Mouse (Mus musculus) midbrain, embryonic 15.5 days (tissue): ENCODE results near the gene Tinagl1. TPM values are rescaled to one million over a fixed set of nuclear protein-coding genes. Genes with fewer than 3 reads are reported as not detected.

ENCODE experiments used
- ATAC-seq: fragments of 200-750 bp; cut with Nextera tagmentation; replicated peaks from 2 replicates; pipeline ENCODE4 v1.8.0; 2017; ENCODE audit warnings: moderate TSS enrichment
- H3K27ac ChIP-seq: fragments of 300-500 bp; sonication (generic); 2 replicates; pipeline ENCODE4 v1.5.1; 2015; ENCODE audit warnings: mild to moderate bottlenecking, inconsistent platforms
- H3K27me3 ChIP-seq: fragments of 300-500 bp; sonication (generic); replicated peaks from 2 replicates; pipeline ENCODE4 v1.6.1; 2015; ENCODE audit warnings: inconsistent platforms
- H3K36me3 ChIP-seq: fragments of 300-500 bp; sonication (generic); replicated peaks from 2 replicates; pipeline ENCODE4 v1.6.1; 2015; ENCODE audit warnings: inconsistent platforms
- H3K4me1 ChIP-seq: fragments of 300-500 bp; sonication (generic); 2 replicates; pipeline ENCODE4 v1.6.1; 2015; ENCODE audit warnings: inconsistent platforms
- H3K4me2 ChIP-seq: fragments of 300-500 bp; sonication (generic); 2 replicates; pipeline ENCODE4 v1.6.1; 2015; ENCODE audit warnings: inconsistent platforms, mild to moderate bottlenecking, moderate library complexity
- H3K4me3 ChIP-seq: fragments of 300-500 bp; sonication (generic); 2 replicates; pipeline ENCODE4 v1.5.1; 2015; ENCODE audit warnings: mild to moderate bottlenecking, inconsistent platforms
- H3K9ac ChIP-seq: fragments of 300-500 bp; sonication (generic); 2 replicates; pipeline ENCODE4 v1.6.1; 2015; ENCODE audit warnings: mild to moderate bottlenecking, inconsistent platforms
- H3K9me3 ChIP-seq: fragments of 300-500 bp; sonication (generic); 2 replicates; pipeline ENCODE4 v1.6.1; 2016; ENCODE audit warnings: inconsistent platforms
- WGBS: fragments of 180-500 bp; shearing (Covaris S2); methylation state at CpG from one replicate; pipeline ENCODE4 v1.1.7; 2015; ENCODE audit warnings: mixed read lengths; 5-methylcytosine and 5-hydroxymethylcytosine counted together
- polyA plus RNA-seq: library from polyadenylated mRNA; unstranded; fragments of >200 nt; fragmentation: Nextera tagmentation; extraction: Ambion mirVana; gene quantifications from 2 replicates; pipeline ENCODE4 v1.2.1, GENCODE M21; 2015

Gene Tinagl1
- polyA plus RNA-seq, 1 experiment from 2014 or later = 5.1 TPM

- H3K36me3 ChIP-seq = no peaks in the 10 kb centered on the region
- WGBS = 51% methylated on average over 9 of the region's 9 CpGs
- H3K9me3 ChIP-seq = no peaks in the 10 kb centered on the region
- no peak for ATAC-seq
- peaks cover 8% of the 10 kb centered on the region; the same call in 1 of the 2 replicates for H3K4me1 ChIP-seq
- no peak overlapping the region for H3K4me3 ChIP-seq
- H3K27ac ChIP-seq = 0 out of 2 replicates have a peak overlapping the region, but pooled peaks have one; percentile 42
- H3K9ac ChIP-seq = no peak overlapping the region
- H3K27me3 ChIP-seq = no peaks in the 10 kb centered on the region; the same call in 1 of the 2 replicates
- H3K4me2 ChIP-seq = no peak overlapping the region
Measured at GRCm38 (mm10) chr4:130192266-130192665, 17.3 kb upstream of the Tinagl1 start.

GRCm38 (mm10) chr4:130189606-130190005, 14.7 kb upstream of the Tinagl1 start:
- ATAC-seq = no peak; the same call in 1 of the 2 replicates
- WGBS = 72% methylated on average over 7 of the region's 7 CpGs

GRCm38 (mm10) chr4:130188806-130189297, 13.9 kb upstream of the Tinagl1 start:
- Histone ChIP-seq H3K4me2 (peak overlapping the region; percentile 37), H3K9ac (no peak overlapping the region), H3K4me3 (0 out of 2 replicates have a peak overlapping the region, but pooled peaks have one; percentile 11), H3K27ac (no peak overlapping the region), H3K27me3 (peaks cover 3% of the 10 kb centered on the region; the same call in 1 of the 2 replicates), H3K4me1 (peaks cover 8% of the 10 kb centered on the region; the same call in 1 of the 2 replicates), H3K9me3 (no peaks in the 10 kb centered on the region), H3K36me3 (no peaks in the 10 kb centered on the region)
- 1% methylated on average over 13 of the region's 13 CpGs for WGBS
- peak; percentile 67 for ATAC-seq

More at GRCm38 (mm10) chr4:130189606-130190005, 14.7 kb upstream of the Tinagl1 start:
- Histone ChIP-seq H3K27me3 (peaks cover 3% of the 10 kb centered on the region; the same call in 1 of the 2 replicates), H3K4me3 (no peak overlapping the region), H3K9me3 (no peaks in the 10 kb centered on the region), H3K9ac (no peak overlapping the region), H3K4me1 (peaks cover 8% of the 10 kb centered on the region; the same call in 1 of the 2 replicates), H3K27ac (no peak overlapping the region), H3K4me2 (no peak overlapping the region), H3K36me3 (no peaks in the 10 kb centered on the region)

- ATAC-seq = no peak
- no peak overlapping the region for H3K4me2 ChIP-seq
- no peak overlapping the region for H3K4me3 ChIP-seq
- no peaks in the 10 kb centered on the region for H3K9me3 ChIP-seq
- peaks cover 4% of the 10 kb centered on the region; the same call in 1 of the 2 replicates for H3K4me1 ChIP-seq
- H3K36me3 ChIP-seq = no peaks in the 10 kb centered on the region
- H3K9ac ChIP-seq = no peak overlapping the region
- no peak overlapping the region for H3K27ac ChIP-seq
- 0 out of 2 replicates have a peak, but pooled peaks cover 3% of the 10 kb centered on the region for H3K27me3 ChIP-seq
- WGBS = 79% methylated on average over 12 of the region's 12 CpGs
Measured at GRCm38 (mm10) chr4:130186891-130187290, 12.0 kb upstream of the Tinagl1 start.

- Histone ChIP-seq H3K36me3 (no peaks in the 10 kb centered on the region), H3K9me3 (no peaks in the 10 kb centered on the region), H3K4me3 (no peak overlapping the region), H3K27me3 (0 out of 2 replicates have a peak, but pooled peaks cover 3% of the 10 kb centered on the region), H3K27ac (no peak overlapping the region), H3K9ac (no peak overlapping the region), H3K4me2 (no peak overlapping the region), H3K4me1 (peaks cover 4% of the 10 kb centered on the region; the same call in 1 of the 2 replicates)
- 79% methylated on average over 9 of the region's 9 CpGs for WGBS
- no peak for ATAC-seq
Measured at GRCm38 (mm10) chr4:130186450-130186849, 11.5 kb upstream of the Tinagl1 start.

GRCm38 (mm10) chr4:130183879-130184278, 9.0 kb upstream of the Tinagl1 start:
- no peaks in the 10 kb centered on the region for H3K36me3 ChIP-seq
- H3K9me3 ChIP-seq = no peaks in the 10 kb centered on the region
- no peak overlapping the region for H3K4me2 ChIP-seq
- 0 out of 2 replicates have a peak, but pooled peaks cover 3% of the 10 kb centered on the region for H3K27me3 ChIP-seq
- peaks cover 4% of the 10 kb centered on the region; the same call in 1 of the 2 replicates for H3K4me1 ChIP-seq
- H3K9ac ChIP-seq = no peak overlapping the region
- no peak overlapping the region for H3K27ac ChIP-seq
- H3K4me3 ChIP-seq = no peak overlapping the region
- ATAC-seq = no peak
- 91% methylated on average over 5 of the region's 5 CpGs for WGBS

- no peaks in the 10 kb centered on the region for H3K4me1 ChIP-seq
- ATAC-seq = no peak
- 70% methylated on average over 13 of the region's 13 CpGs for WGBS
Measured at GRCm38 (mm10) chr4:130183023-130183422, 8.1 kb upstream of the Tinagl1 start.

GRCm38 (mm10) chr4:130181886-130182285, 7.0 kb upstream of the Tinagl1 start:
- Histone ChIP-seq H3K27me3 (0 out of 2 replicates have a peak, but pooled peaks cover 3% of the 10 kb centered on the region), H3K4me2 (no peak overlapping the region), H3K4me3 (no peak overlapping the region), H3K9me3 (no peaks in the 10 kb centered on the region), H3K9ac (no peak overlapping the region), H3K36me3 (no peaks in the 10 kb centered on the region), H3K4me1 (no peaks in the 10 kb centered on the region), H3K27ac (no peak overlapping the region)
- no peak for ATAC-seq
- WGBS = 77% methylated on average over 4 of the region's 4 CpGs

More at GRCm38 (mm10) chr4:130183023-130183422, 8.1 kb upstream of the Tinagl1 start:
- no peaks in the 10 kb centered on the region for H3K9me3 ChIP-seq
- no peak overlapping the region for H3K9ac ChIP-seq
- no peak overlapping the region for H3K27ac ChIP-seq
- H3K27me3 ChIP-seq = 0 out of 2 replicates have a peak, but pooled peaks cover 3% of the 10 kb centered on the region
- no peak overlapping the region for H3K4me3 ChIP-seq
- no peaks in the 10 kb centered on the region for H3K36me3 ChIP-seq
- H3K4me2 ChIP-seq = no peak overlapping the region

- Histone ChIP-seq H3K9me3 (no peaks in the 10 kb centered on the region), H3K4me2 (no peak overlapping the region), H3K36me3 (no peaks in the 10 kb centered on the region), H3K4me3 (no peak overlapping the region), H3K27ac (no peak overlapping the region), H3K27me3 (no peaks in the 10 kb centered on the region), H3K4me1 (no peaks in the 10 kb centered on the region), H3K9ac (no peak overlapping the region)
- 64% methylated on average over 7 of the region's 7 CpGs for WGBS
- no peak for ATAC-seq
Measured at GRCm38 (mm10) chr4:130180909-130181602, 6.1 kb upstream of the Tinagl1 start.

- Histone ChIP-seq H3K36me3 (no peaks in the 10 kb centered on the region), H3K4me2 (no peak overlapping the region), H3K9ac (no peak overlapping the region), H3K4me3 (no peak overlapping the region), H3K4me1 (peaks cover 8% of the 10 kb centered on the region; the same call in 1 of the 2 replicates), H3K27ac (no peak overlapping the region), H3K9me3 (no peaks in the 10 kb centered on the region), H3K27me3 (peaks cover 6% of the 10 kb centered on the region)
- 81% methylated on average over 3 of the region's 3 CpGs for WGBS
- ATAC-seq = no peak
Measured at GRCm38 (mm10) chr4:130179876-130180275, 5.0 kb upstream of the Tinagl1 start.

GRCm38 (mm10) chr4:130177536-130177935, 2.6 kb upstream of the Tinagl1 start:
- H3K4me1 ChIP-seq = peaks cover 12% of the 10 kb centered on the region
- no peak overlapping the region for H3K4me3 ChIP-seq
- H3K36me3 ChIP-seq = no peaks in the 10 kb centered on the region
- H3K4me2 ChIP-seq = no peak overlapping the region
- peaks cover 23% of the 10 kb centered on the region for H3K27me3 ChIP-seq
- 55% methylated on average over 7 of the region's 7 CpGs for WGBS
- no peaks in the 10 kb centered on the region for H3K9me3 ChIP-seq
- no peak overlapping the region for H3K27ac ChIP-seq
- ATAC-seq = no peak
- H3K9ac ChIP-seq = no peak overlapping the region

- no peak overlapping the region for H3K9ac ChIP-seq
- H3K27ac ChIP-seq = no peak overlapping the region
- no peak for ATAC-seq
- no peaks in the 10 kb centered on the region for H3K9me3 ChIP-seq
- no peak overlapping the region for H3K4me3 ChIP-seq
- H3K27me3 ChIP-seq = peaks cover 23% of the 10 kb centered on the region
- H3K4me1 ChIP-seq = peaks cover 12% of the 10 kb centered on the region
- no peak overlapping the region for H3K4me2 ChIP-seq
- H3K36me3 ChIP-seq = no peaks in the 10 kb centered on the region
- WGBS = 80% methylated on average over 4 of the region's 4 CpGs
Measured at GRCm38 (mm10) chr4:130177087-130177486, 2.2 kb upstream of the Tinagl1 start.
